Mouse (Mus musculus): ENCODE measurements around the gene 4930522H14Rik.

- TF ChIP-seq CTCF (IDR thresholded peaks at IDR 0.05; ENCODE audit: low read depth, low read length) (no peak), POLR2A (IDR thresholded peaks at IDR 0.05; ENCODE audit: borderline replicate concordance, low read depth, low read length) (no peak)
Observed at GRCm38 (mm10) chr4:109481424-109481823, 49.7 kb downstream of the 4930522H14Rik start.
